Mouse (Mus musculus) liver, embryonic 16.5 days (tissue): ENCODE measurements around the gene Car5b. TPM values are rescaled to one million over a fixed set of nuclear protein-coding genes. Genes with fewer than 3 reads are reported as not detected.

Source experiments
- ATAC-seq: fragments of 200-750 bp; cut with Nextera tagmentation; 2 replicates; pipeline ENCODE4 v1.8.0; 2017; ENCODE audit warnings: low read depth, mild to moderate bottlenecking, moderate number of reproducible peaks, moderate library complexity
- H3K27ac ChIP-seq: fragments of 300-500 bp; sonication (generic); 2 replicates; pipeline ENCODE4 v1.5.1; 2014; ENCODE audit warnings: mild to moderate bottlenecking, low read length
- H3K27me3 ChIP-seq: fragments of 300-500 bp; sonication (generic); 2 replicates; pipeline ENCODE4 v1.6.1; 2014; ENCODE audit warnings: low read depth, low read length, mixed read lengths; ENCODE audit not compliant: control insufficient read depth, insufficient read depth
- H3K36me3 ChIP-seq: fragments of 300-500 bp; sonication (generic); 2 replicates; pipeline ENCODE4 v1.6.1; 2014; ENCODE audit warnings: mild to moderate bottlenecking; ENCODE audit not compliant: control insufficient read depth, insufficient read depth
- H3K4me1 ChIP-seq: fragments of 300-500 bp; sonication (generic); 2 replicates; pipeline ENCODE4 v1.6.1; 2014; ENCODE audit warnings: low read depth, low read length, mixed read lengths; ENCODE audit not compliant: control insufficient read depth
- H3K4me2 ChIP-seq: fragments of 300-500 bp; sonication (generic); 2 replicates; pipeline ENCODE4 v1.6.1; 2014; ENCODE audit warnings: low read depth, low read length, mixed read lengths
- H3K4me3 ChIP-seq: fragments of 300-500 bp; sonication (generic); 2 replicates; pipeline ENCODE4 v1.5.1; 2014; ENCODE audit warnings: low read depth, mild to moderate bottlenecking, low read length
- H3K9ac ChIP-seq: fragments of 300-500 bp; sonication (generic); 2 replicates; pipeline ENCODE4 v1.6.1; 2014; ENCODE audit warnings: low read depth, low read length
- H3K9me3 ChIP-seq: fragments of 300-500 bp; sonication (generic); replicated peaks from 2 replicates; pipeline ENCODE4 v1.6.1; 2016; ENCODE audit warnings: low read length; ENCODE audit not compliant: control insufficient read depth
- WGBS: fragments of 180-500 bp; shearing (Covaris S2); extraction: QIAGEN DNeasy Blood & Tissue Kit; methylation state at CpG from one replicate; pipeline ENCODE4 v1.1.7; 2014; ENCODE audit not compliant: insufficient replicate concordance; 5-methylcytosine and 5-hydroxymethylcytosine counted together
- polyA plus RNA-seq: library from polyadenylated mRNA; unstranded; fragments of >200 nt; fragmentation: Nextera tagmentation; extraction: Ambion mirVana; gene quantifications from 2 replicates; pipeline ENCODE4 v1.2.1, GENCODE M21; 2015

Gene Car5b
- polyA plus RNA-seq: 0.07 and 0.15 TPM in 2 replicates

DNA sequence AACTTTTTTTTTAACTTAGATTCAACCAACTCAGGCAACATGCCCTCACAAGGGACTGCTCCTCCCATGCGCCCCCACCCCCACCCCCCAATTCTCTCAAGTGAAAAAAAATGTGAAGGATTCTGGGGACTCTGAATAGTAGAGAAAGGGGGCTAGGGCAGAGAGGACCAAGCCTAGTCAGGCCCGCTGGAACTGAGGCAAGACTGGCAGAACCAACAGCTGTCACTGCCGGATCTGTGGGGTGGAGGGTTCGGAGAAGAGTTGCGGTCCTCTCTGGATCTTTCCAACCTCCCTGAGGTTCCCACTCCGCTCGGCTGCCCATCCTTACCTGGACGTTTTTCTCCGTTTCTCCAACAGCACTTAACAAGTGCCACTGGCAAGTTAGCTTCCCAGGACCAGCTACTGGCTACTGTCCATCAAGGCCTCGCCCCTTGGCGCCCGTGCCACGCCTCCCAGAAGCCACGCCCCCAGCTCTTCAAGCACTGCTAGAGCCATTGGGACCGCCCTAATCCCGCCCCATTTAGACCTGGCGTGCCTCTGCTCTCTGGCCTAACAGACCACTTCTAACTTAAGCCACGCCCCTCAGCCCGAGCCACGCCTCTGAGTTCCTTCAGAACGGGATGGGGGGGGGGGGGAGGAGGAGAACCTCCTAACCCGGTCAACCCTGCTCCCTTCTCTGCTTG, at the start of gene Car5b:
Car5b (minus strand) TSS at position 391 of the 683 bp plus-strand sequence.
- Histone ChIP-seq H3K4me1 (no peaks in the 10 kb centered on the region; the same call in none of the 2 replicates), H3K9ac (no peak within 1 kb of the TSS)
- 13% methylated on average over 22 of the region's 22 CpGs for whole genome bisulfite sequencing

GRCm38 (mm10) chrX:164076040-164076775, 48.4 kb upstream of the Car5b start, which contains the start of gene Siah1b:
TSS of gene Siah1b (minus strand) at chrX:164076493.
- peak within 1 kb of the TSS; percentile 80 for H3K9ac ChIP-seq
- peak within 1 kb of the TSS; percentile 77 for H3K4me2 ChIP-seq
- no peaks in the 10 kb centered on the region for H3K9me3 ChIP-seq
- WGBS: 31% methylated on average over 53 of the region's 54 CpGs
- peak within 1 kb of the TSS; percentile 86 for H3K27ac ChIP-seq
- H3K27me3 ChIP-seq: no peaks in the 10 kb centered on the region
- peak within 1 kb of the TSS; percentile 80 for H3K4me3 ChIP-seq
- ATAC-seq: peak; percentile 96
- H3K4me1 ChIP-seq: no peaks in the 10 kb centered on the region; the same call in none of the 2 replicates
- H3K36me3 ChIP-seq: peaks cover 2% of the 10 kb centered on the region; the same call in 1 of the 2 replicates

More for the DNA sequence above, at the start of gene Car5b:
- peak within 1 kb of the TSS; percentile 41 for H3K4me3 ChIP-seq
- H3K4me2 ChIP-seq: peak within 1 kb of the TSS; percentile 55
- H3K27ac ChIP-seq: no peak within 1 kb of the TSS
- no peaks in the 10 kb centered on the region for H3K36me3 ChIP-seq
- no peaks in the 10 kb centered on the region for H3K27me3 ChIP-seq
- ATAC-seq: peak; percentile 98
- no peaks in the 10 kb centered on the region for H3K9me3 ChIP-seq

DNA sequence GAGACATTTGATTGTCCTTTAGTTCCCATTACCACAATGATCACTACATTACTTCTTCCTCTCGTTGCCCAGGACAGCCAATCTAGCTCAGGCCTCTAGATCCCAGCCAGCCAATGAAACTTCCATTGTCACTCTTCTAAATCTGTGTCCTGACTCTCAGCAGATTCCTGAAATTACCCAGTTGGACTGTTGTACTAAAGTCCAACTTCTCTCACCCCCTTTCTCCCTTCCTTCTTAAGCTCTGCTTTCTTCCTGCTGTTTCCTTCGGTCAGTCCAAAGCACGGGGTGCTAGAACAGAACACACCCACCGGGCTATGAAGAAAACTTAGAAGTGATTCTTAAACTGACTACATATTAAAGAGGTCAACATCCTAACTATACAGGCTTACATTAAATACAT, 41.2 kb upstream of the Car5b start:
- ATAC-seq: no peak
- 74% methylated on average over 4 of the region's 4 CpGs for WGBS
- peaks cover 2% of the 10 kb centered on the region; the same call in 1 of the 2 replicates for H3K36me3 ChIP-seq
- H3K4me3 ChIP-seq: no peak overlapping the region
- H3K9me3 ChIP-seq: no peaks in the 10 kb centered on the region
- no peaks in the 10 kb centered on the region for H3K4me1 ChIP-seq
- no peak overlapping the region for H3K4me2 ChIP-seq
- no peaks in the 10 kb centered on the region for H3K27me3 ChIP-seq
- no peak overlapping the region for H3K9ac ChIP-seq
- H3K27ac ChIP-seq: no peak overlapping the region

GRCm38 (mm10) chrX:164066185-164066584, 38.4 kb upstream of the Car5b start:
- no peaks in the 10 kb centered on the region for H3K27me3 ChIP-seq
- WGBS: 12% methylated on average over 2 of the region's 2 CpGs

GRCm38 (mm10) chrX:164059070-164059469, 31.3 kb upstream of the Car5b start:
- Histone ChIP-seq H3K27ac (no peak overlapping the region), H3K9me3 (no peaks in the 10 kb centered on the region), H3K9ac (no peak overlapping the region), H3K27me3 (no peaks in the 10 kb centered on the region), H3K36me3 (no peaks in the 10 kb centered on the region), H3K4me1 (no peaks in the 10 kb centered on the region), H3K4me3 (no peak overlapping the region), H3K4me2 (no peak overlapping the region)
- WGBS: 37% methylated on average over 4 of the region's 4 CpGs
- no peak for ATAC-seq

More at GRCm38 (mm10) chrX:164066185-164066584, 38.4 kb upstream of the Car5b start:
- Histone ChIP-seq H3K9me3 (no peaks in the 10 kb centered on the region), H3K9ac (no peak overlapping the region), H3K4me2 (no peak overlapping the region), H3K27ac (no peak overlapping the region), H3K4me1 (no peaks in the 10 kb centered on the region), H3K4me3 (no peak overlapping the region), H3K36me3 (no peaks in the 10 kb centered on the region)
- 0 out of 2 replicates have a peak, but pooled peaks have one; percentile 53 for ATAC-seq

DNA sequence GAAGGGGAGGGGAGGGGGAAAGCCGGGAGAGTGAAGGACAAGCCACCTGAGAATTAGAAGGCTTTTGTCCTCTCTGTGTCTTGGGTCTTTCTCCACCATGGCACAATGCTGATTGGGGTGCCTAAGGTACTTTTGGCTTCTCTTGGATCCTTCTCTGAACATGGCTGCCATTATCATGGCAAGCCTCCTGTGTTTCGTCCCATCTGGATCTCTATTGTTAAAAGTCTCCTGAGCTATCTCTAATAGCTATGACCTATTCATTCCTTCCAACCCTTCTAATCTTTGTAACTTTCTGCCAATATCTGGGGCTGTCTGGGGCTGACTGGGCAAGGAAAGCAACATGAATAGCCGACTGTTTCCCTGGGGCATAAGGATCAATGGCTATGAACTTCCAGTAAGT, 30.7 kb upstream of the Car5b start:
- no peaks in the 10 kb centered on the region for H3K27me3 ChIP-seq
- ATAC-seq: no peak
- no peak overlapping the region for H3K4me3 ChIP-seq
- no peaks in the 10 kb centered on the region for H3K36me3 ChIP-seq
- H3K4me2 ChIP-seq: no peak overlapping the region
- H3K9me3 ChIP-seq: no peaks in the 10 kb centered on the region
- no peaks in the 10 kb centered on the region for H3K4me1 ChIP-seq
- H3K27ac ChIP-seq: no peak overlapping the region
- WGBS: 77% methylated on average over 3 of the region's 3 CpGs
- no peak overlapping the region for H3K9ac ChIP-seq

DNA sequence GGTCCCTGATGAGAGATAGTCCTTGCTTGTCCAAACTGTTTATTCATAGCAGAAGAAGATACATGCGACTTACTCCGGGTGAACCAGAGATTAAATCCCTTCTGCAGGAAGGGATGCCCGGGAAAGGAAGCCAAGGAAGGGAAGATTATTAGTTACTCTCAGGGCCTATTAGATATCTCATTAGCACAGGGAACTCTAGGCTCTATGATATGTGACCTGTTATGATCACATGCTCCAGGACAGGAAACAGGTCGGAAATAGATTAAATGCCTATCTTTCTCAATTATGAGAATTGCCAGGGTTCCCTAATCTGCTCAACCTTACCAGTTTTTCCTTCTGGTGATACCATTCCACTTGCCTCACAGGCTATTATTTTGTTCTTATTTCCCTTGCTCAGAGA, 27.9 kb upstream of the Car5b start:
- Histone ChIP-seq H3K27me3 (no peaks in the 10 kb centered on the region), H3K4me3 (no peak overlapping the region), H3K27ac (no peak overlapping the region), H3K9me3 (no peaks in the 10 kb centered on the region), H3K4me2 (no peak overlapping the region), H3K4me1 (no peaks in the 10 kb centered on the region), H3K9ac (no peak overlapping the region), H3K36me3 (no peaks in the 10 kb centered on the region)
- WGBS: 36% methylated on average over 4 of the region's 4 CpGs
- peak; percentile 35; the same call in 1 of the 2 replicates for ATAC-seq

DNA sequence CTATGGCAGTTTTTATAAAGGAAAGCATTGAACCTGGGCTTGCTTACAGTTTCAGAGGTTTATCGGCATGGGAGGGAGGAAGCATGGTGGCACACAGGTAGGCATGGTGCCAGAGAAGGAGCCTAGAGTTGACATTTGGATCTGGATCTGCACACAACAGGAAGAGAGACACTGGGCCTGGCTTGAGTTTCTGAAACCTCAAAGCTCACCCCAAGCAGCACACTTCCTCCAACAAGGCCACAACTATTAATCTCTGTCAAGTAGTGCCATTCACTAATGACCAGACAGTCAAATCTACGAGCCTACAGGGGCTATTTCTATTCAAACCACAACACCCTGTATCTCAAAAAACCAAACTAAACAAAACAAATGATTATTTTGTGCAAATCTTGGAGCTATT, 18.9 kb upstream of the Car5b start:
- Histone ChIP-seq H3K27ac (no peak overlapping the region), H3K36me3 (no peaks in the 10 kb centered on the region), H3K4me2 (no peak overlapping the region), H3K4me3 (no peak overlapping the region), H3K4me1 (no peaks in the 10 kb centered on the region), H3K9ac (no peak overlapping the region), H3K9me3 (no peaks in the 10 kb centered on the region), H3K27me3 (no peaks in the 10 kb centered on the region)
- WGBS: 27% methylated on average over 2 of the region's 2 CpGs
- no peak for ATAC-seq

DNA sequence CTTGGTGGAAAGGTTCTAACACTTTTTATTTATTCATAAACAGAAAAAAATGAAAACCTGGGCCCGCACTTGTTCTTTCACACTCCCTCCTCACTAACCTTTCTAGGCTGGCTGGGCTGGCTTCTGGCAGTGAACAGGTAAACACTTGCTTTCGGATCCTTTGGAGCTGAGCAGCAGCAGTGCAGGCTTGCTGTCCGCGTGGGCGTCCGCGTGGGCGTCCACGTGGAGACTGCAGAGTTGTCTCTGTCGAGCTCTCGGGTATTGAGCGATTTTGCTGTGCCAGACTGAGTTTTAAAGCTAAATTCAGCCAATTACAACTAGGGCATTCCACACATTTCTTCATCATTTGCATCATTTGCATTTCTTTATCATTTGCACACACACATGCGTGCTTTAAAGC, 14.3 kb upstream of the Car5b start:
- ATAC-seq: no peak
- Histone ChIP-seq H3K9ac (no peak overlapping the region), H3K4me2 (no peak overlapping the region), H3K4me1 (no peaks in the 10 kb centered on the region), H3K27ac (no peak overlapping the region), H3K36me3 (no peaks in the 10 kb centered on the region), H3K9me3 (no peaks in the 10 kb centered on the region), H3K27me3 (no peaks in the 10 kb centered on the region), H3K4me3 (no peak overlapping the region)
- WGBS: 59% methylated on average over 13 of the region's 13 CpGs
